Mouse (Mus musculus) spleen, postnatal 36 days (tissue): ENCODE measurements at regions not wholly inside any gene's neighbourhood (a gene's known extent, or its start where the extent isn't known, plus 50 kb on each side); places are given as distances from the start of the nearest gene placed in this dataset.
"Not testable (repeated sequence)": the region's sequence is repeated elsewhere in the genome, so short reads cannot be mapped to it uniquely, and the experiment has no call there.

ENCODE experiments used
- DNase-seq, 2 experiments: peaks; one replicate each; pipeline ENCODE4 v3.0.0; 2022; ENCODE audit warnings: low spot score in 2 of 2, mixed read lengths in 1 of 2

GRCm38 (mm10) chr4:9724801-9725200, 1149.5 kb upstream of the 2610301B20Rik start:
- not testable (repeated sequence) for DNase-seq

GRCm38 (mm10) chr4:9737691-9738090, 1136.6 kb upstream of the 2610301B20Rik start:
- no peak for DNase-seq

GRCm38 (mm10) chr4:9747411-9747938, 1126.8 kb upstream of the 2610301B20Rik start:
- no peak for DNase-seq

GRCm38 (mm10) chr4:9748110-9748509, 1126.2 kb upstream of the 2610301B20Rik start:
- DNase-seq, result no peak

- no peak for DNase-seq
Measured at GRCm38 (mm10) chr4:9749877-9750276, 1124.4 kb upstream of the 2610301B20Rik start.

- no peak for DNase-seq
Measured at GRCm38 (mm10) chr4:9750404-9750803, 1123.9 kb upstream of the 2610301B20Rik start.

GRCm38 (mm10) chr4:9763321-9763720, 1111.0 kb upstream of the 2610301B20Rik start:
- DNase-seq, result no peak

GRCm38 (mm10) chr4:9769633-9770205, 1104.6 kb upstream of the 2610301B20Rik start:
- no peak for DNase-seq

GRCm38 (mm10) chr4:9770372-9771102, 1103.8 kb upstream of the 2610301B20Rik start:
- DNase-seq, result peak; percentile 24 to 31

- DNase-seq, result peak in 1 of 2 experiments; percentile 1
Measured at GRCm38 (mm10) chr4:9771103-9771474, 1103.2 kb upstream of the 2610301B20Rik start.

GRCm38 (mm10) chr4:9778391-9778790, 1095.9 kb upstream of the 2610301B20Rik start:
- no peak for DNase-seq

GRCm38 (mm10) chr4:9779594-9779993, 1094.7 kb upstream of the 2610301B20Rik start:
- no peak for DNase-seq

- DNase-seq, result peak; percentile 2 to 25
Measured at GRCm38 (mm10) chr4:9780179-9780578, 1094.1 kb upstream of the 2610301B20Rik start.

GRCm38 (mm10) chr4:9781318-9781717, 1093.0 kb upstream of the 2610301B20Rik start:
- DNase-seq, result no peak

GRCm38 (mm10) chr4:9787795-9788365, 1086.4 kb upstream of the 2610301B20Rik start:
- no peak for DNase-seq

GRCm38 (mm10) chr4:9790478-9790877, 1083.8 kb upstream of the 2610301B20Rik start:
- no peak for DNase-seq
